Mouse (Mus musculus): ENCODE data around the gene Trim10.
"Not testable (repeated sequence)": the region's sequence is repeated elsewhere in the genome, so short reads cannot be mapped to it uniquely, and the experiment has no call there.

The Trim10 gene

GRCm38 (mm10) chr17:36861680-36862079 lies 7.7 kb upstream of the Trim10 start:
- no peak for DNase-seq

GRCm38 (mm10) chr17:36866719-36867527 lies 2.5 kb upstream of the Trim10 start, which contains the start of gene Trim15:
TSS of gene Trim15 (minus strand) at chr17:36867210.
- DNase-seq: no peak

- DNase-seq: no peak
Measured at GRCm38 (mm10) chr17:36868836-36869235, 538 bp upstream of the Trim10 start.

GRCm38 (mm10) chr17:36869955-36870810 lies 809 bp downstream of the Trim10 start:
- DNase-seq: peak; percentile 50

- DNase-seq: no peak
Measured at GRCm38 (mm10) chr17:36874636-36875035, 5.3 kb downstream of the Trim10 start.

GRCm38 (mm10) chr17:36883350-36883749 lies 14.0 kb downstream of the Trim10 start:
- no peak for DNase-seq

GRCm38 (mm10) chr17:36885132-36885790 lies 15.9 kb downstream of the Trim10 start:
- DNase-seq: no peak

GRCm38 (mm10) chr17:36890073-36890903 lies 20.9 kb downstream of the Trim10 start, which contains the start of gene Trim40:
TSS of gene Trim40 (minus strand) at chr17:36890123.
- DNase-seq: no peak

GRCm38 (mm10) chr17:36891496-36891895 lies 22.1 kb downstream of the Trim10 start:
- DNase-seq: not testable (repeated sequence)

GRCm38 (mm10) chr17:36892362-36892761 lies 23.0 kb downstream of the Trim10 start:
- DNase-seq: peak; percentile 50

- no peak for DNase-seq
Measured at GRCm38 (mm10) chr17:36893387-36893786, 24.0 kb downstream of the Trim10 start.

GRCm38 (mm10) chr17:36896583-36896982 lies 27.2 kb downstream of the Trim10 start:
- peak; percentile 63 for DNase-seq

- DNase-seq: no peak
Measured at GRCm38 (mm10) chr17:36897065-36897464, 27.7 kb downstream of the Trim10 start.

- DNase-seq: no peak
Measured at GRCm38 (mm10) chr17:36897552-36898205, 28.3 kb downstream of the Trim10 start, which contains the start of gene Trim31. TSS of gene Trim31 (plus strand) at chr17:36898118.

GRCm38 (mm10) chr17:36899376-36899775 lies 30.0 kb downstream of the Trim10 start:
- no peak for DNase-seq

- no peak for DNase-seq
Measured at GRCm38 (mm10) chr17:36900001-36900400, 30.6 kb downstream of the Trim10 start.

- no peak for DNase-seq
Measured at GRCm38 (mm10) chr17:36900691-36901090, 31.3 kb downstream of the Trim10 start.

- DNase-seq: no peak
Measured at GRCm38 (mm10) chr17:36903651-36904050, 34.3 kb downstream of the Trim10 start.

- DNase-seq: no peak
Measured at GRCm38 (mm10) chr17:36908235-36908634, 38.9 kb downstream of the Trim10 start.

GRCm38 (mm10) chr17:36909802-36910201 lies 40.4 kb downstream of the Trim10 start:
- no peak for DNase-seq

GRCm38 (mm10) chr17:36912031-36912430 lies 42.7 kb downstream of the Trim10 start:
- no peak for DNase-seq

- peak; percentile 89 for DNase-seq
Measured at GRCm38 (mm10) chr17:36914108-36914507, 44.7 kb downstream of the Trim10 start.
